Mouse (Mus musculus) erythroblast, embryonic 14.5 days (primary cell): ENCODE results near the gene Mcf2l.

Source experiments
- GATA1 ChIP-seq: IDR thresholded peaks from 2 replicates; pipeline ENCODE4 v1.6.1; 2012; ENCODE audit warnings: low read length, inconsistent platforms, mixed read lengths
- TAL1 ChIP-seq: IDR thresholded peaks from 3 replicates; pipeline ENCODE4 v1.6.1; 2012; ENCODE audit warnings: low read length, inconsistent platforms, mixed read lengths

- TF ChIP-seq TAL1: no peak
- TF ChIP-seq GATA1: no peak
Measured at GRCm38 (mm10) chr8:12856038-12856437, 17.6 kb upstream of the Mcf2l start.
